Mouse (Mus musculus) frontal cortex, postnatal 10 days (tissue): ENCODE results near the gene Prg3.

Source experiments
- DNase-seq, 2 experiments: peaks; one replicate each; pipeline ENCODE4 v3.0.0; 2022; ENCODE audit warnings: low spot score in 2 of 2, mixed read lengths in 1 of 2

The Prg3 gene

GRCm38 (mm10) chr2:84996376-84996775 is 8.4 kb downstream of the Prg3 start:
- DNase-seq, result no peak

GRCm38 (mm10) chr2:84999486-85000181 is 11.6 kb downstream of the Prg3 start:
- DNase-seq, result no peak

DNA sequence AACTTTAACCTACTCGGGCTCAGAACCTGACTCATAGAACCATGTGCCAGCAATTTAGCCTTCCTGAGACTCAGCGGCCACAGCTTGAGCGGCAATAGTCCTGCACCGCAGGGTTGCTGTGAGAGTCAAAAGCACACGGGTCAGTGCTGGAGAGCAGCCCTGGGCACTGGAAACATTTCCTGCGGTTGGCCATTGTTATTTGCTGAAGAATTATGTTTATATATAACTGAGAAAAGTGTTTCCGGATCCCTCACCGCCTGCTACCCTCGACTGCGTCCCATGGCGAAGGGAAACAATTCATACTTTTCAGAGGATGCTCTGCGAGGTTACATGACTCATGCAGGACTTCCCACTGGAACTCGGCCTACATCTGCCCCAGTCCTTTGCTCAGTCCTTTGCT is 13.5 kb downstream of the Prg3 start:
- DNase-seq, result no peak

- DNase-seq, result no peak
Observed at GRCm38 (mm10) chr2:85002575-85002974, 14.6 kb downstream of the Prg3 start.

DNA sequence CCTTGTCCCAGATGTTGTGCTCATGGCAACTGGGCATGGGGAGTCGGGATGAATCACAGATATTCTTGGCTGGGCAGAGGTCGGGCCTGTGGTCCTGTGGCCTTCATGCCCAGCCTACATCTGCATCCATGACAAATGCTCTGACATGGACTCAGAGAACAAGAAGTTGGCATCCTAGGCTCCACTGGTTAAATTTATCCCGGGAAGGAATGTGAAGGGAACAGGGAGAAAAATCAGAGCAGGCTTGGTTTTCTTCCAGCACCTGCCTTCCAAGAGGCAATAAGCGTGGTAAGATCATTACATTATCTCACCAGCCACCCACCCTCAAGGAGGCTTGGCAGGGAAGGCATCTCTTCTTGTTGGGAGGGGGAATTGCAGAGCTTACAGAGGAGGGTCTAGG is 16.3 kb downstream of the Prg3 start:
- no peak for DNase-seq

GRCm38 (mm10) chr2:85006600-85006999 is 18.6 kb downstream of the Prg3 start:
- DNase-seq, result no peak

DNA sequence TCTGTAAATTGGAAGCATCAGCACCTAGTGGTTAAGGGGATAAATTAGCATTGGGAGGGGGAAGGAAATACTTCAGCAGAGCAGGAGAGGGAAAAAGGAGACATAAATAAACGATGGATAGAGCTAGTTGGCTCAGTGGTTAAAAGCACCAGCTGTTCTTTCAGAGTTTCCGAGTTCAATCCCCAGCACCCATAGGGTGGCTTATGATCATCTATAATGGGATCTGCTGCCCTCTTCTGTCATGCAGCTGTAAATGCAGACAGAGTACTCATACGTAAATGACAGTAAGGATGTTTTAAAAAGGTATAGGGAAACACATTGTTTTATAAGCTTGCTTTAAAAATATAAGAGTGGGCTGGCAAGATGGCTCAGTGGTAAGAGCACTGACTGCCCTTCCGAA is 19.7 kb downstream of the Prg3 start:
- DNase-seq, result no peak

- DNase-seq, result no peak
Observed at GRCm38 (mm10) chr2:85009212-85009611, 21.2 kb downstream of the Prg3 start.

DNA sequence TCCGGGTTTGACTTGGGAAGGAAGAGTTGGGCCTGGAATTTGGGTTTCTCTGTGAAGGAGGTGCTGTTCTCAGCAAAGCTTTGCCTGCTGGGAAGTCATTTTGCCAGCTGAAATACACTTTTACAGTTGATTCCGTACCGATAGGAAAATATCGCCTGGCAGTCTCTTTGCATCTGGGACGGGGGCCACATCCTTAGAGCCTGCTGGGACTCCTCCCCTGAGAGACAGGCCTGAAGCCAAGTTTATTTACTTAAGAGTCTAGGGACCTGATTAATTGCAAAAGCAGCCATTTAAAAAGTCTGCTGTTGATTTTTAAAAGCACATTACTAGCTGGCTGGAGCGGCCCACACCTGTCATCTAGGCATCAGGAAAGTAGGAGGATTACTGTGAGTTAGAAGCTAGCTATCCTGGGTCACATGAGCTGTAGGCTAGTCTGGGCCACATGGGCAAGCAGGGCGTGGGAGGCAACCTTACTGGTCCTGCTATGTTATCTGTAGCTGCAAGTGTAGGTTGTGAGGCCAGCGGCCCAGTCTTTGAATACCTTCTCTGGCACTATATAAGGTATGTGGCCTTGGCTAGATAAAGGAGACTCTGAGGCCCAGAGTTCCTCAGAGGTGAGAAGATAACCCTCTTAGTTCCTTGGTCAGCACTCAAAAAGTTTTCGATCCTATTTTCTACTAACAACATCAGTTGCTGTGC is 24.0 kb downstream of the Prg3 start:
- DNase-seq, result no peak

DNA sequence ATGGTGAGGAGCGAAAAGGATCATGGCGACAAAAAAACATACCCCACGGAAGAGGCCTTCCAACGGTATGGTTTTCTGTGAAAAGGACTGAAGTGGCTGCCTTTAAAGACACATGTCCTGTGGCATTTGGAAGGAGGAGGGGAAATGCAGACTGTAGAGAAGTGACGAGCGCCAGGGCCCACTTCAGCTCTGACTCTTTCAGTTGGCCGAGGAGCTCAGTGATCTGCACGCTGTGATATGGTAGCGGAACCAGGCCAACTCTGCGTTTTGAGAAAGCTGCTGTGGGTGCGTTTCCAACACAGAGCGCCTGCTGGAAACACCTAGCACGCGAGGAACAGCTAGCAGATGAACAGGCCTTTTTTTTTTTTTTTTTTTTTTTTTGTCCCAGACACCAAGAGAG is 24.7 kb downstream of the Prg3 start:
- DNase-seq, result no peak

DNA sequence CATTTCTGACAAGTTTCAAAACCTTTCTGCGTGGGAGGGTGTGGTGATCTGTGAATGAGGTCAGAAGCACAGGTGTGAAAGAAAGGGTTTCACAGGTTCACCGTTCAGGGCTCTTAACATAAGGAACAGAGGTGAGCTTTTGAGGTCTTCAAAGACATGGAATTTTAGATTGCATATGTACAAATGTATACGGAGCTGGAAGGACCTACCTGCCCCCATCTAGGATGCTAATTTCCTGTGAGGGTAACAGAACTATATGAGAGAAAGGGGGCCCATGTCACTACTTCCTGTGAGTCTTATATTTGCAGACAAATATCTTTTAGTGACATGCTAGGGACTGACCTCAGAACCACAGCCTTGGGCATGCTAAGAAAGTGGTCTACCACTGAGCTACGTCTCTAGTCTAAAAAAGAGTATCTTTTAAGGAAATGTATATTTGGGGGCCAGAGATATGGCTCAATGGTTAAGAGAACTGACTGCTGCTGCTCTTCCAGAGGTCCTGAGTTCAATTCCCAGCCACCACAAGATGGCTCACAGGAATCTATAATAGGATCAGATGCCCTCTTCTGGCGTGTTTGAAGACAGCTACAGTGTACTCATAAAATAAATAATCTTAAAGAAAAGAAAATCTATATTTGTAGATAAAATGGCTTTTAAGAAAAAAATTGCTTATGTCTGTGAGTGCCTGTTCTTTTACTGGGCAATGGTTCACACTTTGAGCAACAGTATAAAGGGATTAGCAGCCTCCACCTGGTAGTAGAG is 26.0 kb downstream of the Prg3 start:
- no peak for DNase-seq

GRCm38 (mm10) chr2:85014588-85014982 is 26.6 kb downstream of the Prg3 start:
- no peak for DNase-seq

GRCm38 (mm10) chr2:85022043-85022442 is 34.0 kb downstream of the Prg3 start:
- DNase-seq, result no peak

GRCm38 (mm10) chr2:85026178-85026577 is 38.2 kb downstream of the Prg3 start:
- no peak for DNase-seq

DNA sequence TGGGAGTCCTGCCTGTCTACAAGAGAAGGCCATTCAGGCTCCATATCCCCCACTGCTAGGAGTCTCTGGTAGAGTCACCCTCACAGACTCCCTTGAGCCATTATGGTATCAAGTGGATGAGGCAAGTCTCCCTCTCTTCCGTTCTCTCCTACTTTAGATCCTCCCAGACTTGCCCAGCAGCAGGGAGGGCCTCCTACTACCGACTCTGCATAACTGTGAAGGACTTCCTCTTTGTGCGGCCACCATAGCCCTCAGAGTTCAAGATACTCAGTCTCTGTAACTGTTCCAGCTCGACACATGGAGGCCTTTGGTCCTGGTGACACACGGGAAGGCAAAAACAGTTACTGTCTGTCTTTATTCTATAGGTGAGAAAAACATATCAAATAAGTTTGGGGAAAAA is 39.3 kb downstream of the Prg3 start:
- no peak for DNase-seq

- no peak for DNase-seq
Observed at GRCm38 (mm10) chr2:85029897-85030296, 41.9 kb downstream of the Prg3 start.

DNA sequence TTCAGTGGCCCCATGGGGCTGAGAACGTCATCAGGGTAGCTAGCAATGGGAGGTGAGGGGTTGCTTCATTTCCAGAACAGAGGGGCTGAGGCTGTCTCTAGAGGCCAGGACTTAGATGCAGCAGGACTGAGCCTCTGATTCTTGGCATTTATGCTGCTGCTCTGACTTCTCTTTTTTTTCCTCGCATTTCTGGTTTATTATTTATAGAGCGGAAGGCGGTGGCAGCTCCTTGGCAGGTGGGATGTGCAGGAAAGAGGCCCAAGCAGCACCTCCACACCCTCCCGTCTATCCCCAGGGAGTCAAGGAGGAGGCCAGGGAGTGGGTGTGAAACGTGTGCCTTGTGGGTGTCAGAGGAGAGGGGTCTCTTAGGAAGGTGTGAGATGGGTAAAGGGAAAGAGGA is 43.0 kb downstream of the Prg3 start:
- no peak for DNase-seq

DNA sequence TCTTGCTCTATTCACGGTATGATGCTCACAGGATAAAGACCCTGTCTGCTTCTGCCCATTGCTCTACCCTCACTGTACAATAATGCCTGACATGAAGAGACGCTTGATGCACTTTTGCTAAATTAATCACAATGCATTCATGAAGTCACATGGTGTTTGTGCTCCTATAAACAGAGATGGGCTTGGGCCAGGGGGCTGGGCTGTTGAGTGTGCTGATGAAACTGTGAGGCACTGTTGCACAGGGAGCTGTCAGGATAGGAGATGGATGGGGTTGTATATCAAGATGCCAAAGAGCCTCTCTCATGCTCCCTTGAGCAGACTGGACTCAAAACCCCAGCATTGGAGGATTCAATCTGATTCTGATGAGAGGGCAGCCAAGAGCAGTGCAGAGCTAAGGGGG is 45.1 kb downstream of the Prg3 start:
- no peak for DNase-seq

DNA sequence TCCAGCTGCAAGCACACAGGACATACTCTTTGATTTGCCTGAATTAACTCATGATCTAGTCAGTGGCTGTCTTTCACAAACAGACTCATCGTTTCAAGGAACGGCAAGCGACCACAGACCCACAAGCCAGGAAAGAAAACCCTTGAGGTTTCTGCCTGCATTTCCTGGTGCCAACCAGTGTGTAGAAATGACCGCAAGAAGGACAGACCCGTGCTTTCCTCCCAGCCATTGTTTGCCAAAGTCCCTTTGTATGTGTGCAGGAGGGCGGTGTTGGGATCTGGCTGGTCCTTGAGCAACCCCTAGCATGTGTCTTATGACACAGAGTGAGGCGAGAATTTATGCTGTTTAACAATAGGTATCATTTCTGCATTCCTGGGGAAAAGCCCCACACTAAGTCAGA is 46.2 kb downstream of the Prg3 start:
- no peak for DNase-seq

DNA sequence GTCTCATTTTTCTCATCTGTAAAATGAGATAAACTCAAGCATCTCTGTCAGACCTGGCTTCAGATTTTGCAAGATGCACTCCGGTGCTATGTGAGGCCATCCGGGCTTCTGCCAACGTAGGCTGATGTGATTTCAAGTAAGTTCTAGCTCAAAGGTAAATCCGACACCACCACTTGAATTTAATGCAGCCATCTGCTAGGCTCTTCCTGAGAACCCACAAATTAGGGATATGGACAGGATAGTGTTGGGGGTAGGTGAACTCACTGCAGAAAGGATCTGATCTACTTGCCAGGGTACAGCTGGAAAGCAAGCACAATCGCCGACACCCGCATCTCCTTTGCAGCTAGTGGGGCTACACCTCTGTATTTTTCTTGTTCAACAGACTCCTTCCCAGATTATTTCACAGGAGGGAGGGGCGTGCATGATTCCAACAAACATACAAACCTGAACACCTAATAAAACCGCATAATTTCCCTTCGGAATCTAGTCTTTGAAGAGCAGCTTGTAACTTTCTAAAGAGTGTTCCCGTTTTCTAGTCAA is 48.6 kb downstream of the Prg3 start:
- DNase-seq, result no peak

- peak; percentile 81 to 89 for DNase-seq
Observed at GRCm38 (mm10) chr2:85037047-85038026, 49.3 kb downstream of the Prg3 start, which contains the start of the genes Ssrp1 and P2rx3. Ssrp1 (plus strand) TSS chr2:85037234. P2rx3 (minus strand) TSS chr2:85037462.
